Mouse (Mus musculus) frontal cortex, postnatal 10 days (tissue): ENCODE data around the gene Mptx1.
"Not testable (repeated sequence)": the region's sequence is repeated elsewhere in the genome, so short reads cannot be mapped to it uniquely, and the experiment has no call there.

Experiments
- DNase-seq, 2 experiments: peaks; one replicate each; pipeline ENCODE4 v3.0.0; 2022; ENCODE audit warnings: low spot score in 2 of 2, mixed read lengths in 1 of 2

Gene Mptx1

GRCm38 (mm10) chr1:174330218-174330617 lies at the start of gene Mptx1:
Gene Mptx1 (plus strand): TSS chr1:174330518.
- DNase-seq: no peak

- no peak for DNase-seq
Measured at GRCm38 (mm10) chr1:174303162-174303561, 27.2 kb upstream of the Mptx1 start.

GRCm38 (mm10) chr1:174317308-174317707 lies 13.0 kb upstream of the Mptx1 start:
- no peak for DNase-seq

GRCm38 (mm10) chr1:174353636-174354035 lies 23.3 kb downstream of the Mptx1 start:
- DNase-seq: not testable (repeated sequence)

GRCm38 (mm10) chr1:174354640-174355039 lies 24.3 kb downstream of the Mptx1 start:
- no peak for DNase-seq

GRCm38 (mm10) chr1:174364882-174365451 lies 34.6 kb downstream of the Mptx1 start, which contains the start of gene Olfr417:
Gene Olfr417 (plus strand): TSS chr1:174365122.
- no peak for DNase-seq

- DNase-seq: no peak
Measured at GRCm38 (mm10) chr1:174373799-174374198, 43.5 kb downstream of the Mptx1 start.
